Mouse (Mus musculus) forebrain, embryonic 14.5 days (tissue): ENCODE data around the gene Gm49388. TPM values are rescaled to one million over a fixed set of nuclear protein-coding genes. Genes with fewer than 3 reads are reported as not detected.

Experiments
- ATAC-seq: fragments of 200-750 bp; cut with Nextera tagmentation; 2 replicates; pipeline ENCODE4 v1.8.0; 2017; ENCODE audit warnings: mild to moderate bottlenecking, moderate library complexity
- DNase-seq: peaks from one replicate; pipeline ENCODE4 v3.0.0-alpha.2; 2015; ENCODE audit warnings: low spot score
- H3K27ac ChIP-seq: fragments of 300-500 bp; sonication (generic); 2 replicates; pipeline ENCODE4 v1.5.1; 2014; ENCODE audit warnings: low read depth, mild to moderate bottlenecking, control low read depth, low read length, moderate library complexity
- H3K27me3 ChIP-seq: fragments of 300-500 bp; sonication (generic); replicated peaks from 2 replicates; pipeline ENCODE4 v1.6.1; 2014; ENCODE audit warnings: low read length, control low read depth, mixed read lengths; ENCODE audit not compliant: control insufficient read depth, insufficient read depth
- H3K36me3 ChIP-seq: fragments of 300-500 bp; sonication (generic); 2 replicates; pipeline ENCODE4 v1.6.1; 2014; ENCODE audit warnings: low read length, control low read depth; ENCODE audit not compliant: control insufficient read depth, insufficient read depth
- H3K4me1 ChIP-seq: fragments of 300-500 bp; sonication (generic); 2 replicates; pipeline ENCODE4 v1.6.1; 2014; ENCODE audit warnings: antibody characterized with exemption, low read length, control low read depth; ENCODE audit not compliant: control insufficient read depth, insufficient read depth
- H3K4me2 ChIP-seq: fragments of 300-500 bp; sonication (generic); 2 replicates; pipeline ENCODE4 v1.6.1; 2014; ENCODE audit warnings: mild to moderate bottlenecking, control low read depth, low read length
- H3K4me3 ChIP-seq: fragments of 300-500 bp; sonication (generic); 2 replicates; pipeline ENCODE4 v1.5.1; 2014; ENCODE audit warnings: low read depth, low read length, control low read depth
- H3K9ac ChIP-seq: fragments of 300-500 bp; sonication (generic); 2 replicates; pipeline ENCODE4 v1.6.1; 2014; ENCODE audit warnings: mild to moderate bottlenecking, low read length, control low read depth, moderate library complexity
- H3K9me3 ChIP-seq: fragments of 300-500 bp; sonication (generic); replicated peaks from 2 replicates; pipeline ENCODE4 v1.6.1; 2016; ENCODE audit warnings: low read length, control low read depth, mixed read lengths; ENCODE audit not compliant: control insufficient read depth
- WGBS: fragments of 180-500 bp; shearing (Covaris S2); extraction: QIAGEN DNeasy Blood & Tissue Kit; methylation state at CpG from one replicate; pipeline ENCODE4 v1.1.7; 2014; 5-methylcytosine and 5-hydroxymethylcytosine counted together
- polyA plus RNA-seq: library from polyadenylated mRNA; unstranded; fragments of >200 nt; fragmentation: Nextera tagmentation; extraction: Ambion mirVana; gene quantifications from 2 replicates; pipeline ENCODE4 v1.2.1, GENCODE M21; 2014

Gm49388 gene
- polyA plus RNA-seq, 1 experiment from 2014 or later = not detected

DNA sequence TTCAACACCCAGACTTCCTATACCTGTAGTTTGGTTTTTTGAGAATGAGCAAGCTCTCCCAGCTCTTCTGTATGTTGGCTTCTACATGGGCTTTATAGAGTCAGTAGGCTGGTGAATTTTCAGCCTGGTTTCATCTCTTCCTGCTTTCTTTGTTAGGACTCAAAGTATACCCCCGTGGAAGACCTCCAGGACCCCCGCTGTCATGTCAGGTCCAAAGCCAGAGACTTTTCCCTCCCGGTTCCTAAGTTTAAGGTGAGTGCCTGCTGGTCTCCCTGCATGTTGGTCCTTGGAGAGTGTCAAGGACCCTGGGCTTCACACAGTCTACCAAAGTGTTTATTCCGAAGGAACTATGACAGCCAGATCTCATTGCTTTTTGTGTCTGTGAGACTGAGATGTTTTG is 7.1 kb upstream of the Gm49388 start:
- 71% methylated on average over 4 of the region's 4 CpGs for WGBS
- no peaks in the 10 kb centered on the region for H3K27me3 ChIP-seq
- H3K9ac ChIP-seq = peak overlapping the region; percentile 90
- peak overlapping the region; percentile 82 for H3K4me2 ChIP-seq
- no peaks in the 10 kb centered on the region for H3K9me3 ChIP-seq
- ATAC-seq (no peak), DNase-seq (no peak)
- peak overlapping the region; percentile 96 for H3K4me3 ChIP-seq
- H3K36me3 ChIP-seq = peaks cover 46% of the 10 kb centered on the region
- H3K27ac ChIP-seq = no peak overlapping the region
- H3K4me1 ChIP-seq = peaks cover 9% of the 10 kb centered on the region

DNA sequence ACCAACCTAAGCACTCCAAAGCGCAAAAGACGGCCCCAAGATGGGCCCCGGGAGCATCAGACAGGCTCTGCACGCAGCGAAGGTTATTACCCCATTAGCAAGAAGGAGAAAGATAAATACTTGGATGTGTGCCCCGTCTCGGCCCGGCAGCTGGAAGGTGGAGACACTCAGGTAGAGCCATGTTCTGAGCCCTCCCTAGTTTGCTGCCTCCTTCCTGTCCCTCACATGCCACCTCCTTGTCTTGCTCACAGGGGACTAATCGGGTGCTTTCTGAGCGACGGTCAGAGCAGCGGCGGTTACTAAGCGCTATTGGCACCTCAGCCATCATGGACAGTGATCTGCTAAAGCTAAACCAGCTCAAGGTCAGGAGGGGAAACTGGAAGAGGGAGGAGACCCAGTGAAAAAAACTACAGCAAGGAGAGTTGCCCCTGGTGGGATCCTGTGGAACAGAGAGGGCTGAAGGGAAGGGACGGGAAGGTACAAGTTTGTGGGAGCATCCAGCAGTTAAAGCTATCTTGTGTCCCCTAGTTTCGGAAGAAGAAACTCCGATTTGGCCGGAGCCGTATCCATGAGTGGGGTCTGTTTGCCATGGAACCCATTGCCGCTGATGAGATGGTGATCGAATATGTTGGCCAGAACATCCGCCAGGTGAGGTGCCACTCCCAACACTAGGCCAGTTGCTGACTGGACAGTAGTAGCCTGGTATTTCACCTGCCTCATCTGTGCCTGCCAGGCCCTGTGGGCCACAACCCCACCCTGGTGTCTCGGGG is 11.9 kb downstream of the Gm49388 start:
- no peaks in the 10 kb centered on the region for H3K4me1 ChIP-seq
- H3K27me3 ChIP-seq = no peaks in the 10 kb centered on the region
- no peak overlapping the region for H3K27ac ChIP-seq
- H3K9me3 ChIP-seq = no peaks in the 10 kb centered on the region
- peaks cover 85% of the 10 kb centered on the region for H3K36me3 ChIP-seq
- no peak overlapping the region for H3K4me2 ChIP-seq
- no peak overlapping the region for H3K4me3 ChIP-seq
- H3K9ac ChIP-seq = no peak overlapping the region
- WGBS = 93% methylated on average over 23 of the region's 23 CpGs
- no peak for DNase-seq
- no peak for ATAC-seq

DNA sequence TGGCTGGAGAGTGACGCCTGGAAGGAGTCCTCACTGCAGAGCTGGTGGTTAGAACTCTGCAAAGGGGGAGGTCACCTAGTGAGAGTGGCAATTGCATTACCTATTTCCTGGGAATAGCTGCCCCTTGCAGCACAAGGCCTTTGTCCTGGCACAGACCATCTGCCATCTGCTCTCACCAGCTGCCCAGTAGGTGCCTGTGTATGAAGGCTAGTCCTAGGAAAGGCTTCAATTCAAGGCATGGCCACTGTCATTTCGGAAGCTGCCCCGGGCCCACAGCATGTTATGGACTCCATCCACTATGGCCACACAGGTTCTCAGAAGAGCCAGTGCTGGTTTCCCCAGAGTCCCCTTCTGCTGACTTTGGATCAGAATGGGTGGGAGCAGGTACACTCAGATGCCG is 13.2 kb downstream of the Gm49388 start:
- Histone ChIP-seq H3K4me1 (no peaks in the 10 kb centered on the region), H3K4me3 (no peak overlapping the region), H3K36me3 (peaks cover 71% of the 10 kb centered on the region), H3K9me3 (no peaks in the 10 kb centered on the region), H3K27ac (no peak overlapping the region), H3K9ac (no peak overlapping the region), H3K27me3 (no peaks in the 10 kb centered on the region), H3K4me2 (no peak overlapping the region)
- ATAC-seq (no peak), DNase-seq (no peak)
- WGBS = 93% methylated on average over 4 of the region's 4 CpGs

DNA sequence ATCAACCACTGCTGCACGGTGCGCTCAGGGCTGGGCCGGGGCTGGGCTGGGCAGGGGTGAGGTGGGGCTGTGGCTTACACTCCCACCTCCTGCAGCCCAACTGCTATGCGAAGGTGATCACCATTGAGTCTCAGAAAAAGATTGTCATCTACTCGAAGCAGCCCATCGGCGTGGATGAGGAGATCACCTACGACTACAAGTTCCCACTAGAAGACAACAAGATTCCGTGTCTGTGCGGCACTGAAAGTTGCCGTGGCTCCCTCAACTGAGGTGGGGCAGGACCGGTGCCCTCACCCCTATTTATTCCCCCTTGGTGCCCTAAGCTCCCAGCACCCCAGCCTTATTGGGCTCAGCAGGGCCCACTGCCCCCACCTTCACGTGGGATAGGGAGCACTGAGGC is 13.8 kb downstream of the Gm49388 start:
- H3K9ac ChIP-seq = no peak overlapping the region
- no peak for ATAC-seq
- no peak overlapping the region for H3K4me3 ChIP-seq
- no peaks in the 10 kb centered on the region for H3K4me1 ChIP-seq
- H3K27ac ChIP-seq = no peak overlapping the region
- no peak overlapping the region for H3K4me2 ChIP-seq
- WGBS = 92% methylated on average over 13 of the region's 13 CpGs
- H3K9me3 ChIP-seq = no peaks in the 10 kb centered on the region
- no peak for DNase-seq
- H3K36me3 ChIP-seq = peaks cover 65% of the 10 kb centered on the region
- H3K27me3 ChIP-seq = no peaks in the 10 kb centered on the region

DNA sequence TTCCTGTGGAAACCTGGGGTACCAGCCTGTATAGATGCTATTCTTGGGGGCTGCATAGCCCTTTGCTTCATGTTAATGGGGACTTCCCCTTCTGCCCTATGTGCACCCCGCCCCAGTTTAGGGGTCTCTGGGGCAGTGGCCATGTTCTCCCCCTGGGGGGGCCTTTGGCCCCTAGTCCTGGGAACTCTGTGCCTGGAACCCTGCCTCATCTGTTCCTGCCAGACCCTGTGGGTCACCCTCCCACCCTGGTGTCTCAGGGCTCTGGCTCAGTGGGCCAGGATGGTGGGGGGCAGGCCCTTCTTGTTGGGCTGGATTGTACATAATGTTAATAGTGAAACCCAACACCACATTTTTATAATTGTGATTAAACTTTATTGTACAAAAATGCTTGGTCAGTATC is 14.3 kb downstream of the Gm49388 start:
- Histone ChIP-seq H3K4me2 (no peak overlapping the region), H3K4me1 (no peaks in the 10 kb centered on the region), H3K27me3 (no peaks in the 10 kb centered on the region), H3K27ac (no peak overlapping the region), H3K9ac (no peak overlapping the region), H3K36me3 (peaks cover 61% of the 10 kb centered on the region), H3K9me3 (no peaks in the 10 kb centered on the region), H3K4me3 (no peak overlapping the region)
- WGBS = 88% methylated on average over 1 of the region's 1 CpGs
- DNase-seq (no peak), ATAC-seq (peak; percentile 24; the same call in 1 of the 2 replicates)

DNA sequence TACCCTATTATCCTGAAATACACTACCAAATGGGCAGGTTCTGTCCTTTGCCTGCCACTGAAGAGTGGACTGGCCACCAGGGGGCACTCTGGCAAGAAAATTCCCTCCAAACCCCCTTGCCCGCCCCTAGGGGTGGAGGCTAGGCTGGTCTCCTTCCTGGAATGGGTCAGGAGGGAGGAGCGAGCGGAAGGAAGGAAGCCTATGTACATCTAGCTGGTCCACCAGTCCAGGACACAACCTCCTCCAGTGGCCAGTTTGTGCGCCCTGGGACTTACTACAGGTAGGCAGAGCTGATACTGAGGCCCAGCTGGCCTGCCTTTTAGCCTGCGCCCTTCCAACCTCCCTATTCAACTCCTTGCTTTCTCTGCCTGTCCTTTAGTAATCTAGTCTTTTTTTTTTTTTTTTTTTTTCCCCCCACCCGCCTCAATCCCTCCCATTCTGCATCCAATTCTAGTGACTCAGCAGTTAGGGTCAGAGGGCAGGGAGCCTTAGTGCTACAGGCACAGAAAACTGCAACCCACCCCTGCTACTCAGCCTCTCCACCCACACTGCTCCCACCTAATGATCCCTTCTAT is 15.1 kb downstream of the Gm49388 start, which contains the start of gene Hsd3b7:
TSS of gene Hsd3b7 (plus strand) at position 170 of the 575 bp plus-strand sequence.
- Histone ChIP-seq H3K36me3 (peaks cover 56% of the 10 kb centered on the region), H3K27ac (no peak within 1 kb of the TSS)
- DNase-seq = peak; percentile 88

DNA sequence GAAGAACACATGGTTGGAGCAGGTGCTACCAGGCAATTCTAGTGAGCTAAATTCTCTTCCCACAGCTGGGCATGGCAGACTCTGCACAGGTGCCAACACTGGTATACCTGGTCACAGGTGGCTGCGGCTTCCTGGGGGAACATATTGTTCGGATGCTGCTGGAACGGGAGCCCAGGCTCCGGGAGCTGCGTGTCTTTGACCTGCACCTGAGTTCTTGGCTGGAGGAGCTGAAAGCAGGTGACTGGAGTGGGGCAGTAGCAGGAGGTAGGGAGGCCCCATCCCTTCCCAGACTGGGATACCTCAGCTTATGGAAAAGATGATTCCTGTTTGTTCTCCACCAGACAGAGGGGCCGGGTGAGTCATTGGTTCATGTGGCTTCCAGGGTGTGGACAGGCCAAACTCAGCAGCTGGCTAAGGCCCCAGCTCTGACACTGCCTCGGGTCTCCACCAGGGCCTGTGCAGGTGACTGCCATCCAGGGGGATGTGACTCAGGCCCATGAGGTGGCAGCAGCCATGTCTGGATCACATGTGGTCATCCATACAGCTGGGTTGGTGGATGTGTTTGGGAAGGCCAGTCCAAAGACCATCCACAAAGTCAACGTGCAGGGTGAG is 15.7 kb downstream of the Gm49388 start:
- H3K36me3 ChIP-seq = peaks cover 50% of the 10 kb centered on the region
- no peak overlapping the region for H3K4me2 ChIP-seq
- no peaks in the 10 kb centered on the region for H3K4me1 ChIP-seq
- no peaks in the 10 kb centered on the region for H3K27me3 ChIP-seq
- H3K4me3 ChIP-seq = no peak overlapping the region
- no peak overlapping the region for H3K27ac ChIP-seq
- DNase-seq = no peak
- no peak for ATAC-seq
- 93% methylated on average over 8 of the region's 8 CpGs for WGBS
- H3K9me3 ChIP-seq = no peaks in the 10 kb centered on the region
- H3K9ac ChIP-seq = no peak overlapping the region

More for the DNA sequence above, 15.1 kb downstream of the Gm49388 start, which contains the start of gene Hsd3b7:
- Histone ChIP-seq H3K4me2 (peak within 1 kb of the TSS; percentile 1; the same call in 1 of the 2 replicates), H3K4me1 (no peaks in the 10 kb centered on the region), H3K27me3 (no peaks in the 10 kb centered on the region), H3K4me3 (no peak within 1 kb of the TSS), H3K9ac (no peak within 1 kb of the TSS; the same call in 1 of the 2 replicates), H3K9me3 (no peaks in the 10 kb centered on the region)
- 24% methylated on average over 6 of the region's 6 CpGs for WGBS
- ATAC-seq = peak; percentile 80

DNA sequence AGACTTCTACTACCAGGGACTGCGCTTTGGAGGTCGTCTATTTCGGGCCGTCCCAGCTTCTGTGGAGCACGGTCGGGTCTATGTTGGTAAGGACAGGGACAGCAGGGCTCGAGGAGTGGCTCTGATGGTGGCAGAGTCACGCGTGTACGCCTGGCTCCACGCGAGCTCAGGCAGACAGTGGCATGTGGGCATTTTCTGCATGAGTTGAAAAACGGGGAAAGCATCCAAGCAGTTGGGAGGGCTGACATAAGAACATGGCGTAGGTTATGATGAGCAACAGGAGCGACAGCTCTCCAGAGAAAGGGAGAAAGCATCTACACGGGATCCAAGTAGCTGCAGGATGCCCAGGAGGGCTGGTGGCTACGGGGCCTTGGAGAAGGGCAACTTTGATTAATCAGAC is 16.9 kb downstream of the Gm49388 start:
- peaks cover 43% of the 10 kb centered on the region for H3K36me3 ChIP-seq
- ATAC-seq (no peak), DNase-seq (no peak)
- H3K27ac ChIP-seq = no peak overlapping the region
- H3K9me3 ChIP-seq = no peaks in the 10 kb centered on the region
- H3K4me3 ChIP-seq = no peak overlapping the region
- H3K4me2 ChIP-seq = no peak overlapping the region
- no peaks in the 10 kb centered on the region for H3K4me1 ChIP-seq
- no peak overlapping the region for H3K9ac ChIP-seq
- WGBS = 93% methylated on average over 17 of the region's 17 CpGs
- H3K27me3 ChIP-seq = no peaks in the 10 kb centered on the region

DNA sequence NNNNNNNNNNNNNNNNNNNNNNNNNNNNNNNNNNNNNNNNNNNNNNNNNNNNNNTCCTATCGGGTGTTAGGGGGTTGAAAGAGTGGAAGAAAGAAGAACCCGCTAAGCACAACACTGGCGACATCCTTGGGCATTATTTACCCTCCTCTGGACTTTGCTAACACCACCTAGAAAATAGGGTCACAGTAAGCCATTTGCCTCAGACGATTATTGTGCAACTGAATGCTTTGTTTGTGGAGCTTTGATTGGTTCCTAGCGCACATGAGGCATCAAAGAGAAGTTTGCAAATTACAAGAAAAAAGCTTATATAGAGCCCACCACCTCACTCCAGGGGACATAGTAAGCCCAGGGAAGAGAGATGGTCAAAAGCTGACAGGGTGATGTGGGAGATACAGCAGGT is 23.4 kb downstream of the Gm49388 start:
- ATAC-seq = no peak
- H3K9ac ChIP-seq = no peak overlapping the region
- 51% methylated on average over 5 of the region's 5 CpGs for WGBS
- no peak for DNase-seq
- no peak overlapping the region for H3K4me2 ChIP-seq
- H3K27ac ChIP-seq = no peak overlapping the region
- H3K27me3 ChIP-seq = no peaks in the 10 kb centered on the region
- no peaks in the 10 kb centered on the region for H3K9me3 ChIP-seq
- no peak overlapping the region for H3K4me3 ChIP-seq
- H3K36me3 ChIP-seq = peaks cover 40% of the 10 kb centered on the region
- no peaks in the 10 kb centered on the region for H3K4me1 ChIP-seq
